12 mouse cellular contexts compared by ENCODE assay signal in genomic region chr10:128424604-128425003, GRCm38 (mm10). TPM values are rescaled to one million over a fixed set of nuclear protein-coding genes. Genes with fewer than 3 reads are reported as not detected.
DNase-seq lines count a peak whose midpoint lies in the region; ATAC-seq lines count a peak whose summit lies in the region.
"Had no signal": no experiment of that assay in that cellular context is flagged by ENCODE, and none has a peak within 500 bp of the region (broad histone marks: within the 10 kb centered on the region; RNA-seq: fewer than 3 reads in every experiment).

No protein-coding gene starts in this region.

- 10% methylated on average over 7 of the region's 7 CpGs for WGBS in kidney, embryonic 15.5 days
- 63% methylated on average over 7 of the region's 7 CpGs for WGBS in embryonic facial prominence, embryonic 10.5 days

- H3K9ac ChIP-seq in kidney, embryonic 15.5 days: no peak overlapping the region
- H3K9ac ChIP-seq: liver, embryonic 13.5 days had no signal

- H3K9me3 ChIP-seq in kidney, embryonic 15.5 days (replicated peaks): no peaks in the 10 kb centered on the region
- H3K9me3 ChIP-seq in embryonic facial prominence, embryonic 10.5 days: no peaks in the 10 kb centered on the region
- H3K9me3 ChIP-seq: liver, embryonic 13.5 days had no signal

- H3K27me3 ChIP-seq in kidney, embryonic 15.5 days: no peaks in the 10 kb centered on the region
- H3K27me3 ChIP-seq in embryonic facial prominence, embryonic 10.5 days (replicated peaks; ENCODE audit: low read depth, poor library complexity, severe bottlenecking): no peaks in the 10 kb centered on the region
- no peaks in the 10 kb centered on the region for H3K27me3 ChIP-seq in splenic B cell, adult 2 months (ENCODE audit: control insufficient read depth, insufficient read depth, low read length, poor library complexity, severe bottlenecking)
- H3K27me3 ChIP-seq: liver, embryonic 13.5 days had no signal

- no peak for DNase-seq in kidney, postnatal 14 days
- peak; percentile 41 for DNase-seq in embryonic facial prominence, embryonic 10.5 days (ENCODE audit: low spot score)
- DNase-seq in splenic B cell, adult 2 months (ENCODE audit: low read depth, low spot score): peak; percentile 64
- DNase-seq in retina, postnatal 1 day: no peak
- no peak for DNase-seq in frontal cortex, adult 2 months (ENCODE audit: extremely low spot score in 1 of 2, low spot score in 1 of 2)
- no peak for DNase-seq in cerebellum, postnatal 10 days
- DNase-seq: cerebellum, postnatal 25 days; liver, embryonic 13.5 days; midbrain, embryonic 14.5 days had no signal

- peaks cover 12% of the 10 kb centered on the region; the same call in 1 of the 2 replicates for H3K4me1 ChIP-seq in kidney, embryonic 15.5 days
- peaks cover 5% of the 10 kb centered on the region; the same call in 1 of the 2 replicates for H3K4me1 ChIP-seq in embryonic facial prominence, embryonic 10.5 days

- peaks cover 83% of the 10 kb centered on the region for H3K36me3 ChIP-seq in kidney, embryonic 15.5 days
- H3K36me3 ChIP-seq in embryonic facial prominence, embryonic 10.5 days (replicated peaks): peaks cover 94% of the 10 kb centered on the region
- H3K36me3 ChIP-seq in splenic B cell, adult 2 months (ENCODE audit: control insufficient read depth, insufficient read depth, low read length, poor library complexity, severe bottlenecking): peaks cover 11% of the 10 kb centered on the region

- H3K27ac ChIP-seq in kidney, embryonic 15.5 days: peak overlapping the region; percentile 77
- no peak overlapping the region for H3K27ac ChIP-seq in embryonic facial prominence, embryonic 10.5 days (replicated peaks)
- H3K27ac ChIP-seq: liver, embryonic 13.5 days had no signal

- peak; percentile 78 for ATAC-seq in kidney, embryonic 15.5 days (replicated peaks; ENCODE audit: low FRiP score)
- peak; percentile 99 for ATAC-seq in CD4-positive, CD25-positive, alpha-beta regulatory T cell, adult 4 months

- H3K4me3 ChIP-seq in kidney, embryonic 15.5 days (replicated peaks): no peak overlapping the region
- H3K4me3 ChIP-seq in embryonic facial prominence, embryonic 10.5 days: no peak overlapping the region
- H3K4me3 ChIP-seq: liver, embryonic 13.5 days had no signal

- H3K4me2 ChIP-seq in kidney, embryonic 15.5 days: peak overlapping the region; percentile 18; the same call in 1 of the 2 replicates
- H3K4me2 ChIP-seq: liver, embryonic 13.5 days had no signal

RNA-seq across cellular contexts. Expression of gene Rnf41, which starts 13.1 kb away (rescaled TPM):
- polyA plus RNA-seq in kidney, embryonic 15.5 days (2015; fragmentation: Nextera tagmentation; extraction: Ambion mirVana): 45.1 and 45.9 TPM in 2 replicates
- polyA plus RNA-seq in CD4-positive, CD25-positive, alpha-beta regulatory T cell, adult 4 months (2017; shearing (Covaris generic)): 10 to 100 TPM; 28.7 to 51.8 TPM
- polyA plus RNA-seq in embryonic facial prominence, embryonic 10.5 days (2016; fragmentation: Nextera tagmentation; extraction: Ambion mirVana): 42.1 and 44.6 TPM in 2 replicates
- 75.5 and 76.2 TPM in 2 replicates for polyA plus RNA-seq in frontal cortex, adult 2 months (2012; rRNA removed)

RNA-seq across cellular contexts. Expression of gene Nabp2, which starts 13.3 kb away (rescaled TPM):
- polyA plus RNA-seq in kidney, embryonic 15.5 days (2015; fragmentation: Nextera tagmentation; extraction: Ambion mirVana): 82.8 and 92.6 TPM in 2 replicates
- polyA plus RNA-seq in CD4-positive, CD25-positive, alpha-beta regulatory T cell, adult 4 months (2017; shearing (Covaris generic)): 10 to 100 TPM; 63.3 to 77.5 TPM
- 119 and 129 TPM in 2 replicates for polyA plus RNA-seq in embryonic facial prominence, embryonic 10.5 days (2016; fragmentation: Nextera tagmentation; extraction: Ambion mirVana)
- polyA plus RNA-seq in frontal cortex, adult 2 months (2012; rRNA removed): 75.0 and 80.7 TPM in 2 replicates

RNA-seq across cellular contexts. Expression of gene Slc39a5, which starts 23.6 kb away (rescaled TPM):
- polyA plus RNA-seq in kidney, embryonic 15.5 days (2015; fragmentation: Nextera tagmentation; extraction: Ambion mirVana): 41.5 and 47.1 TPM in 2 replicates
- polyA plus RNA-seq in CD4-positive, CD25-positive, alpha-beta regulatory T cell, adult 4 months (2017; shearing (Covaris generic)): not detected
- polyA plus RNA-seq in embryonic facial prominence, embryonic 10.5 days (2016; fragmentation: Nextera tagmentation; extraction: Ambion mirVana): 0.13 and 0.36 TPM in 2 replicates
- 0.36 and 0.46 TPM in 2 replicates for polyA plus RNA-seq in frontal cortex, adult 2 months (2012; rRNA removed)
- polyA plus RNA-seq: forebrain, embryonic 11.5 days; midbrain, embryonic 14.5 days had no signal

RNA-seq across cellular contexts. Expression of gene Smarcc2, which starts 34.4 kb away (rescaled TPM):
- polyA plus RNA-seq in kidney, embryonic 15.5 days (2015; fragmentation: Nextera tagmentation; extraction: Ambion mirVana): 75.9 and 77.2 TPM in 2 replicates
- polyA plus RNA-seq in CD4-positive, CD25-positive, alpha-beta regulatory T cell, adult 4 months (2017; shearing (Covaris generic)): 10 to 100 TPM; 45.7 to 62.7 TPM
- polyA plus RNA-seq in embryonic facial prominence, embryonic 10.5 days (2016; fragmentation: Nextera tagmentation; extraction: Ambion mirVana): 77.3 and 85.9 TPM in 2 replicates
- polyA plus RNA-seq in frontal cortex, adult 2 months (2012; rRNA removed): 219 and 255 TPM in 2 replicates

RNA-seq across cellular contexts. Expression of gene Ankrd52, which starts 47.7 kb away (rescaled TPM):
- polyA plus RNA-seq in kidney, embryonic 15.5 days (2015; fragmentation: Nextera tagmentation; extraction: Ambion mirVana): 13.6 and 14.5 TPM in 2 replicates
- polyA plus RNA-seq in CD4-positive, CD25-positive, alpha-beta regulatory T cell, adult 4 months (2017; shearing (Covaris generic)): 1 to 10 TPM; 2.3 to 3.3 TPM
- 12.1 and 12.4 TPM in 2 replicates for polyA plus RNA-seq in embryonic facial prominence, embryonic 10.5 days (2016; fragmentation: Nextera tagmentation; extraction: Ambion mirVana)
- 31.9 and 32.6 TPM in 2 replicates for polyA plus RNA-seq in frontal cortex, adult 2 months (2012; rRNA removed)

Comparison
In these comparisons a context has a peak if more than half of its experiments do, and no peak if none do; other contexts are left out.
1. DNase-seq: peak in embryonic facial prominence, embryonic 10.5 days (single experiment) and splenic B cell, adult 2 months (single experiment); none in kidney, postnatal 14 days (single experiment), retina, postnatal 1 day (single experiment), frontal cortex, adult 2 months (0 of 2) and cerebellum, postnatal 10 days (0 of 2).
2. RNA of gene Slc39a5, which starts 23.6 kb away (polyA plus RNA-seq): 41.5 to 47.1 TPM in kidney, embryonic 15.5 days; 0.36 to 0.46 TPM in frontal cortex, adult 2 months, 0.13 to 0.36 TPM in embryonic facial prominence, embryonic 10.5 days and not detected in CD4-positive, CD25-positive, alpha-beta regulatory T cell, adult 4 months; every median in the first group is over 10 times any median in the second.